Comparison of ENCODE assay signal across 29 mouse cellular contexts in genomic region chr17:31365586-31366166, GRCm38 (mm10). TPM values are rescaled to one million over a fixed set of nuclear protein-coding genes. Genes with fewer than 3 reads are reported as not detected.
DNase-seq lines count a peak whose midpoint lies in the region; ATAC-seq and TF ChIP-seq lines count a peak whose summit lies in the region.
"Had no signal": no experiment of that assay in that cellular context is flagged by ENCODE, and none has a peak within 500 bp of the region (broad histone marks: within the 10 kb centered on the region; RNA-seq: fewer than 3 reads in every experiment).

No protein-coding gene starts in this region.

- no peaks in the 10 kb centered on the region for H3K36me3 ChIP-seq in forebrain, embryonic 16.5 days (ENCODE audit: control insufficient read depth, insufficient read depth)
- H3K36me3 ChIP-seq in forebrain, embryonic 13.5 days (ENCODE audit: poor library complexity, severe bottlenecking), result no peaks in the 10 kb centered on the region
- no peaks in the 10 kb centered on the region for H3K36me3 ChIP-seq in intestine, postnatal 0 days (ENCODE audit: control insufficient read depth, insufficient read depth)
- no peaks in the 10 kb centered on the region for H3K36me3 ChIP-seq in intestine, embryonic 15.5 days
- H3K36me3 ChIP-seq in midbrain, embryonic 15.5 days (replicated peaks), result no peaks in the 10 kb centered on the region
- H3K36me3 ChIP-seq: heart, embryonic 10.5 days; heart, embryonic 15.5 days; hindbrain, embryonic 12.5 days; limb, embryonic 12.5 days; liver, embryonic 15.5 days; neural tube, embryonic 12.5 days; stomach, embryonic 15.5 days had no signal

- no peak overlapping the region for H3K9ac ChIP-seq in forebrain, embryonic 16.5 days (replicated peaks; ENCODE audit: low read depth, low read length)
- no peak overlapping the region for H3K9ac ChIP-seq in forebrain, embryonic 13.5 days
- H3K9ac ChIP-seq in intestine, postnatal 0 days (ENCODE audit: low read depth, low read length), result no peak overlapping the region
- H3K9ac ChIP-seq in intestine, embryonic 15.5 days, result no peak overlapping the region
- H3K9ac ChIP-seq in midbrain, embryonic 15.5 days, result no peak overlapping the region
- H3K9ac ChIP-seq: heart, embryonic 15.5 days; hindbrain, embryonic 12.5 days; limb, embryonic 12.5 days; liver, embryonic 15.5 days; lung, embryonic 14.5 days; neural tube, embryonic 12.5 days; stomach, embryonic 15.5 days had no signal

- no peak overlapping the region for H3K4me2 ChIP-seq in forebrain, embryonic 16.5 days (ENCODE audit: low read length)
- no peak overlapping the region for H3K4me2 ChIP-seq in forebrain, embryonic 13.5 days
- no peak overlapping the region for H3K4me2 ChIP-seq in intestine, postnatal 0 days (replicated peaks; ENCODE audit: low read depth)
- H3K4me2 ChIP-seq in intestine, embryonic 15.5 days (replicated peaks), result no peak overlapping the region
- H3K4me2 ChIP-seq in midbrain, embryonic 15.5 days, result no peak overlapping the region
- H3K4me2 ChIP-seq: heart, embryonic 15.5 days; hindbrain, embryonic 12.5 days; limb, embryonic 12.5 days; liver, embryonic 15.5 days; lung, embryonic 14.5 days; neural tube, embryonic 12.5 days; stomach, embryonic 15.5 days had no signal

- peak; percentile 18 for DNase-seq in A20 (ENCODE audit: low read depth, low spot score)
- DNase-seq in ovary, postnatal 14 days (ENCODE audit: low spot score), result no peak
- DNase-seq: adrenal gland, postnatal 25 days; cerebellum, adult 18-20 months; cerebellum, postnatal 10 days; gastrocnemius, postnatal 25 days; heart, adult 11 months; kidney, adult 9 months; kidney, postnatal 14 days; lung, embryonic 14.5 days; lung, postnatal 14 days; right cerebral cortex, postnatal 25 days had no signal

- WGBS in forebrain, embryonic 16.5 days, result 71% methylated on average over 5 of the region's 5 CpGs
- WGBS in forebrain, embryonic 13.5 days, result 85% methylated on average over 5 of the region's 5 CpGs
- 66% methylated on average over 5 of the region's 5 CpGs for WGBS in intestine, postnatal 0 days
- 75% methylated on average over 5 of the region's 5 CpGs for WGBS in intestine, embryonic 15.5 days
- 64% methylated on average over 5 of the region's 5 CpGs for WGBS in midbrain, embryonic 15.5 days

- H3K9me3 ChIP-seq in forebrain, embryonic 16.5 days (ENCODE audit: control insufficient read depth, low read length), result no peaks in the 10 kb centered on the region
- no peaks in the 10 kb centered on the region for H3K9me3 ChIP-seq in forebrain, embryonic 13.5 days (replicated peaks)
- no peaks in the 10 kb centered on the region for H3K9me3 ChIP-seq in intestine, postnatal 0 days (ENCODE audit: control insufficient read depth)
- H3K9me3 ChIP-seq in intestine, embryonic 15.5 days, result no peaks in the 10 kb centered on the region
- 0 out of 2 replicates have a peak, but pooled peaks cover 3% of the 10 kb centered on the region for H3K9me3 ChIP-seq in midbrain, embryonic 15.5 days
- H3K9me3 ChIP-seq: heart, embryonic 10.5 days; heart, embryonic 15.5 days; hindbrain, embryonic 12.5 days; limb, embryonic 12.5 days; liver, embryonic 15.5 days; neural tube, embryonic 12.5 days; stomach, embryonic 15.5 days had no signal

- no peak for TF ChIP-seq CTCF in intestine, postnatal 0 days (IDR thresholded peaks at IDR 0.05; ENCODE audit: low read depth)

- no peak overlapping the region for H3K27ac ChIP-seq in forebrain, embryonic 16.5 days (ENCODE audit: low read length)
- no peak overlapping the region for H3K27ac ChIP-seq in forebrain, embryonic 13.5 days
- H3K27ac ChIP-seq in intestine, postnatal 0 days (ENCODE audit: low read depth, low read length), result no peak overlapping the region
- H3K27ac ChIP-seq in intestine, embryonic 15.5 days, result no peak overlapping the region
- H3K27ac ChIP-seq in midbrain, embryonic 15.5 days, result 0 out of 2 replicates have a peak overlapping the region, but pooled peaks have one; percentile 6
- H3K27ac ChIP-seq: heart, embryonic 10.5 days; heart, embryonic 15.5 days; hindbrain, embryonic 12.5 days; layer of hippocampus, adult 2 months; left cerebral cortex, adult 2 months; limb, embryonic 12.5 days; liver, embryonic 15.5 days; neural tube, embryonic 12.5 days; stomach, embryonic 15.5 days had no signal

- H3K4me3 ChIP-seq in forebrain, embryonic 16.5 days (replicated peaks; ENCODE audit: low read length), result no peak overlapping the region
- no peak overlapping the region for H3K4me3 ChIP-seq in forebrain, embryonic 13.5 days
- H3K4me3 ChIP-seq in intestine, postnatal 0 days (ENCODE audit: low read depth, low read length), result no peak overlapping the region
- no peak overlapping the region for H3K4me3 ChIP-seq in intestine, embryonic 15.5 days (replicated peaks)
- H3K4me3 ChIP-seq in midbrain, embryonic 15.5 days, result no peak overlapping the region
- H3K4me3 ChIP-seq: erythroblast, embryonic 14.5 days; heart, embryonic 10.5 days; heart, embryonic 15.5 days; hindbrain, embryonic 12.5 days; layer of hippocampus, adult 2 months; left cerebral cortex, adult 2 months; limb, embryonic 12.5 days; liver, embryonic 15.5 days; neural tube, embryonic 12.5 days; stomach, embryonic 15.5 days had no signal

- H3K4me1 ChIP-seq in forebrain, embryonic 16.5 days (replicated peaks; ENCODE audit: control insufficient read depth, insufficient read depth, low read length), result peaks cover 13% of the 10 kb centered on the region
- no peaks in the 10 kb centered on the region; the same call in none of the 2 replicates for H3K4me1 ChIP-seq in forebrain, embryonic 13.5 days
- no peaks in the 10 kb centered on the region for H3K4me1 ChIP-seq in intestine, postnatal 0 days (replicated peaks; ENCODE audit: control insufficient read depth, insufficient read depth, low read length)
- no peaks in the 10 kb centered on the region for H3K4me1 ChIP-seq in intestine, embryonic 15.5 days (replicated peaks)
- H3K4me1 ChIP-seq in midbrain, embryonic 15.5 days, result 0 out of 2 replicates have a peak, but pooled peaks cover 5% of the 10 kb centered on the region
- H3K4me1 ChIP-seq: heart, embryonic 10.5 days; heart, embryonic 15.5 days; hindbrain, embryonic 12.5 days; limb, embryonic 12.5 days; liver, embryonic 15.5 days; neural tube, embryonic 12.5 days; stomach, embryonic 15.5 days had no signal

- H3K27me3 ChIP-seq in forebrain, embryonic 16.5 days (replicated peaks; ENCODE audit: control insufficient read depth, insufficient read depth, low read length), result no peaks in the 10 kb centered on the region
- no peaks in the 10 kb centered on the region for H3K27me3 ChIP-seq in forebrain, embryonic 13.5 days
- H3K27me3 ChIP-seq in intestine, postnatal 0 days (replicated peaks; ENCODE audit: control insufficient read depth, insufficient read depth, low read length), result no peaks in the 10 kb centered on the region
- H3K27me3 ChIP-seq in intestine, embryonic 15.5 days (replicated peaks), result no peaks in the 10 kb centered on the region
- H3K27me3 ChIP-seq in midbrain, embryonic 15.5 days (replicated peaks), result no peaks in the 10 kb centered on the region
- H3K27me3 ChIP-seq: heart, embryonic 15.5 days; hindbrain, embryonic 12.5 days; limb, embryonic 12.5 days; liver, embryonic 15.5 days; neural tube, embryonic 12.5 days; stomach, embryonic 15.5 days had no signal

- peak; percentile 50; the same call in 1 of the 2 replicates for ATAC-seq in forebrain, embryonic 16.5 days
- no peak for ATAC-seq in forebrain, embryonic 13.5 days
- ATAC-seq in intestine, postnatal 0 days, result peak; percentile 69
- ATAC-seq in intestine, embryonic 15.5 days, result no peak
- peak; percentile 69 for ATAC-seq in midbrain, embryonic 15.5 days (replicated peaks)
- ATAC-seq: CD4-positive, CD25-positive, alpha-beta regulatory T cell, adult 4 months; intestine, embryonic 16.5 days had no signal

RNA-seq across cellular contexts. Expression of gene Pde9a, which starts 20.3 kb away (rescaled TPM):
- polyA plus RNA-seq in forebrain, embryonic 16.5 days (2015; fragmentation: Nextera tagmentation; extraction: Ambion mirVana), result 55.6 and 62.2 TPM in 2 replicates
- polyA plus RNA-seq in forebrain, embryonic 13.5 days (2015; fragmentation: Nextera tagmentation; extraction: Ambion mirVana), result 46.4 and 52.3 TPM in 2 replicates
- polyA plus RNA-seq in intestine, postnatal 0 days (2015; fragmentation: Nextera tagmentation; extraction: Ambion mirVana), result 58.8 and 59.8 TPM in 2 replicates
- 52.0 and 55.3 TPM in 2 replicates for polyA plus RNA-seq in intestine, embryonic 15.5 days (2015; fragmentation: Nextera tagmentation; extraction: Ambion mirVana)
- 36.1 and 38.1 TPM in 2 replicates for polyA plus RNA-seq in midbrain, embryonic 15.5 days (2015; fragmentation: Nextera tagmentation; extraction: Ambion mirVana)
- polyA plus RNA-seq: CD4-positive, CD25-positive, alpha-beta regulatory T cell, adult 4 months; erythroblast, embryonic 14.5 days had no signal

Comparison
In these comparisons a context has a peak if more than half of its experiments do, and no peak if none do; other contexts are left out.
1. ATAC-seq: peak in forebrain, embryonic 16.5 days (single experiment), intestine, postnatal 0 days (single experiment) and midbrain, embryonic 15.5 days (single experiment); none in forebrain, embryonic 13.5 days (single experiment) and intestine, embryonic 15.5 days (single experiment).